Mouse (Mus musculus) CD8-positive naive resting alpha-beta T cell, adult 2 months (primary cell): ENCODE measurements around the gene Fam193a.

ENCODE experiments used
- DNase-seq, 2 experiments: peaks; one replicate each; pipeline ENCODE4 v3.0.0; 2022; ENCODE audit warnings: low read depth in 2 of 2, low spot score in 2 of 2

Fam193a gene

GRCm38 (mm10) chr5:34458994-34459393, 89.3 kb downstream of the Fam193a start:
- DNase-seq, result no peak

DNA sequence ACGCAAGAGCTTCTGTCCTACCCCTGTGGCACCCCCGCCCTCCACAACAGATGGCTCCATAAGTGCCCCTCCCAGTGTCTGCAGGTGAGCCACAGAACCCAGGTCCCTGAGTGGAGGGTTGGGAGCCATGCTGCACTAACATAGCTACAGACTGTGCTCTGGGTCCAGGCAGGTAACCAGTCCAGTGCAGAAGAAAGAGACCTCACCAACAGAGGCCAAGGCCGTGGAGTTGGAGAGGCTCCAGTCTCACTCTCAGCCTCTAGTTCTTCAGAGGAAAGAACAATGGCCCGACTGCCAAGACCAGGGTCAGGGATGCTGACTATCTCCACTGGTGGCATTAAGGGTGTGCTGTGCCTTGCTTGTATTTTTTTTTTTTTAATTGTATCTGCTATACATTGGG, 91.6 kb downstream of the Fam193a start:
- no peak for DNase-seq

DNA sequence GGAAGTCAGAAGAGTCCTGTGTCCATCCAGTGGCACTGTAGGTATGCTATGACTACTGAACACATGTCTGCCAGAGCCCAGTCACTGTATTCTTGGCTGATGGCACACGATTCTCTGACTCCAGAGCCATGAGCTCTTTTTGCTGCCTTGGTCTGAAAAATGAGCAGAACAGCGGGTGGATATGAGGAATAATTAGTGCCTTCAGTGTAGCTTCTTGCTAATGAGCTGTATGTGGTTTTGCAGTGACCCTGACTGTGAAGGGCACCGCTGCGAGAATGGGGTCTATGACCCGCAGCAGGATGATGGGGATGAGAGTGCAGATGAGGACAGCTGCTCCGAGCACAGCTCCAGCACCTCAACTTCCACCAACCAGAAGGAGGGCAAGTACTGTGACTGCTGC, 92.1 kb downstream of the Fam193a start:
- no peak for DNase-seq

DNA sequence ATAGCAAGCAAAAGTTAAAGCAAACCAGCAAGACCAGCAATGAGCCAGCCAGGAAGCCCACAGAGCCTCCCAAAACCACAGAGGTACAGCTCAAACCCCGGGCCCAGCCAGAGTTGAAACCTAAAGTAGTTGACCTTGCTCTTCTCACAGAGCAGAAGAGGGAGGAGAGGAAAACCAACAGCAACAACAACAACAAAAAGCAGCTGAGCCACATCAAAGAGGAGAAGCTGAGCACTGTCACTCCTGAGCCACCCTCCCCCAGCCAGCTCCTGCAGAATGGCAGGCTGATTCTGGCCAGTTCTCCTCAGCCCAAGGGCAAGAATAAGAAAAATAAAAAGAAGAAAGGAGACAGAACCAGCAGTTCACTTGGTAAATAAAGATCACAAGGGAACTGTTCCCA, 96.3 kb downstream of the Fam193a start:
- peak in 1 of 2 experiments; percentile 9 for DNase-seq

DNA sequence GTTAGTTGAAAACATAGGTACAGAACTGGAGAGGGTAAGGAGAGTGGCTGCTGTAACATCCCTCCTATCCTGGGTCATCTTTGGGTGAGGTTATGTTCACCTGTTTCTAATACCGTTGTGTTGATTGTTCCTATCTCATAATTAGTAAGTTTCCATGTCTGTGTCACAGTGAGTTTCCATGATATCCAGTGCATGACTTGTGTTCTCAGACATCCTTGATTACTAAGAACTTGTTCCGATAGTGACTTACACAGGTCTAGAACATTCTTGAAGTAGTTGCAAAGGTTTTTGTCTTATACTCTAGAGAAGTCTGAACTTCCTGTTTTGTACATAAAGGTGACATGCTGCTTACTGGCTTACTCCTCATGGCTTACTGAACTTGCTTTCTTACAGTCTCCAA, 96.9 kb downstream of the Fam193a start:
- no peak for DNase-seq

DNA sequence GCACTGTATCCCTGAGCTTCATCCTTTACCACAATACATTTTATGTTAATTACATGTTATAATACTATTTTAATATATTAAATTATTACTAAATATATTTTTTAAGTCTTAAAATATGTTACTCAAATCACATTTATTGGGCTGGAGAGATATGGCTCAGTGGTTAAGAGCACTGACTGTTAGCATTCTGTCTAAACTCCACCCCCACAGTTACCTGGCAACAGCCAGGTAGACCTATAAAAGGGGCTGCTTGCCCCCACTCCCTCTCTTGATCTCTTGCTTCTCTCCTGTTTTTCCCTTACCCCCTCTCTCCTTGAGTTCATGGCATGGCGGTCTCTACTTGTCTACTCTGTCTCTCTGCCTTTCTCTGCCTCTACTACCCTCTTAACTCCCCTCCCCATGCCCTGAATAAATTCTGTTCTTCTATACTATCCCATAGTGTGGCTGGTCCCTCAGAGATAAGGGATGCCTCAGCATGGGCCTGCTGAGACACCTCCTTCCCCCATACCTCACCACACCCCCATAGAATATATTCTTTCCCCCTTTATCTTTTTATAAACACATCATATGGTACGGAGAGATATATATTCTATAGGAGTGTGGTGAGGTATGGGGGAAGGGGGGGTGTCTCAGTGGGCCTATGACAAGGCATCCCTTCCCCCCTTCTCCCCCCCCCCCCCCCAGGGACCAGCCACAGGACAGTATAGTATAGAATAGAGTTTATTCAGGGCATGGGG, 98.5 kb downstream of the Fam193a start:
- no peak for DNase-seq

GRCm38 (mm10) chr5:34480926-34481325, 111.2 kb downstream of the Fam193a start:
- no peak for DNase-seq

GRCm38 (mm10) chr5:34485731-34486130, 116.0 kb downstream of the Fam193a start:
- DNase-seq, result no peak

GRCm38 (mm10) chr5:34487320-34488090, 117.8 kb downstream of the Fam193a start:
- DNase-seq, result no peak

DNA sequence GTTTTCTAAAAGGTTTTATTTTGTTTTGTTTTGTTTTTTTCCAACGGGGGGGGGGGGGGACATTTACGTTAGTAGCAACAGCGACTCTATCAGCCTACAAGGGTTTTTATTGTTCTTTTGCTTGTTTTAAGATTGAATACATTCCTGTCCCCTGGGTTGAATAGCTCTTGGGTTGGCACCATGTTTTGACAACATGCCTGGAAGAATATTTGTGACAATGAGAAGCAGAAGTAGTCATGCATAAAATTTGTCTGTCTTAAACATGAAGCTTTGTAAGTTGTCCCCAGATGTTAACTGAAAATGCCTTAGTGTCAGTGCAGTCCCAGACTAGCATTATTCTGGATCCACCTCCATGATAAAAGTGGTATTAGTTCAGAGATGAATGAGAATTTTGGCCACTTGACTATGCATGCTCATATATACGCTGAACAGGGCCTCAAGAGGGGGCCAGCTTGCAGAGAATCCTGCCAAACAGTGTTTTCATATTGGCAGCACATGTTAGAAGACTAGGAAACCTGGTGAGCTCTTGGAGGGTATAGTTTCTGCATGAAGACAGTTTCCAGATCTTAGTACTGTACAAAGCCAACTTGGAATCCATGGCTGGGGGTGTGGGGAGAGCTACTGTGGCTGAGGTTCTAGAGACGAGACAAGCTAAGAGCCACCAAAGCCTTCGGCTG, 119.1 kb downstream of the Fam193a start:
- no peak for DNase-seq

DNA sequence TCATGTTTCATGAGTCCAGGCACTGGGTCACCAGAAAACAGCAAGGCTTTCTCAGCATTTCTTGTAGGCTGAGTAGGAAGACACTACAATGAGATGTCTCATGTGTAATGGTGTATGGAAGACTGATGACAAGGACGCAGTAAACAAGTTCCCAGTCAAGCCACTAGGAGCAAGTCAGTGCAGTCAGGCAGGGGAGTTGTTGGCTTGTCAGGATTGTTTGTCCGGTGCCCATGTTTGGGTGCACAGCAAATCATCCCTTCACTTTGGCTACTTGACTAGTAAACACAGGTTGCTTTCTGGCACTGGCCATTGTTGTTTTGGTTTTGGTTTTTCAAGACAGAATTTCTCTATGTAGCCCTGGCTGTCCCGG, 119.7 kb downstream of the Fam193a start:
- DNase-seq, result no peak

GRCm38 (mm10) chr5:34496745-34497144, 127.0 kb downstream of the Fam193a start:
- no peak for DNase-seq

DNA sequence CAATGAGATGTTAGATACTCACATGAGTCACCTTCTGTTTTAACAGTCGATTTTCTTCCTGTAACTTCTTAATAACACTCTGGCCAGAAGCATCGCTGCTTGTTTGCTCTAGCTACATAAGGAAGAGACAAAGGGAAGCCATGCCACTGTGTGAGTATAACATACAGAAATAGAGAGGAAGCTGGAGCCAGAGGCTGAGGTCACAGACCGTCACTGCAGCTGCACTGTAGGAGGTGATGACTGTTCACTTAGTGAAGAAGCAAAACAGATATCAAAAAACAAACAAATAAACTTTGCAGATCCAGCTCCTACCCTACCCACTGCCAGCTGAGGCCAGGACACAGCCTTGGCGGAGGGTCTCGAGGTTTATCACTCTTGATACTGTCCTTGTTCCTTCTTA, 131.2 kb downstream of the Fam193a start:
- no peak for DNase-seq

DNA sequence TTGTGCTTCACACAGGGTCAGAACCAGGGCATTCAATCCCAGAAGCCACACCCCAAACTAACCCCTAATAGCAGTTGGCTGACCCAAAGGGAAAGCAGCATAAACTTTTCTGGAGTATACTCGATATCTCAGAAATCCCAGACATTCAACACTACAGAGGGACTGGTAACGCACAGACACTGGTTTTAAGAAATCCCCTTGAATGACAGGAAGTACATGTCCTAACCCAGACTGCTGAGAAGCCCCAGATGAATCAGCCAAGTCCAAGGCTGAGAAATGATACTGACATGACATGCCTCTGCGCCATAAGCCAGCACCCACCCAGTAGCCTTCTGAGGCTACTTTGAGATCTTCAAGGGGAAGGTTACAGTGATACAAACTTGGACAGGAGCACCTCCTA, 131.9 kb downstream of the Fam193a start:
- no peak for DNase-seq

- no peak for DNase-seq
Measured at GRCm38 (mm10) chr5:34502411-34502810, 132.7 kb downstream of the Fam193a start.

DNA sequence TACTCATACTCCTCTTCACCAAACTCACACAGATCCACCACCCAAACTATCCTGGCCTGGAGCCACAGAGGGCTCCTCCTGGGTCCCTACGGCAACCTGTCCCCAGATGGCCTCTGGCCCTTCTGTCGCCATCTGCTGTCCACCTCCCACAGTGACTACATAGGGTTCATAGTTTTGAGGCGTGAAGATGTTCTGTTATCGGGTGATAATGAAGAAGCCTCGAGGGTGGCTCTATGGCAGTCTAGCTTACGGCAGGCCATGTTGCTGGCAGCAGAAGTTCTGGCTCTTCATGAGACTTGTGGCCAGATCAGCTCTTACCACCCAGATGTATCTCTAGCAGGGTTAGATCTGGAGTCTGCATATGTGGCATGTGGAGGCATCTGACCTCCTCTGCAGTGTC, 133.1 kb downstream of the Fam193a start:
- no peak for DNase-seq

- no peak for DNase-seq
Measured at GRCm38 (mm10) chr5:34512486-34512885, 142.8 kb downstream of the Fam193a start.

DNA sequence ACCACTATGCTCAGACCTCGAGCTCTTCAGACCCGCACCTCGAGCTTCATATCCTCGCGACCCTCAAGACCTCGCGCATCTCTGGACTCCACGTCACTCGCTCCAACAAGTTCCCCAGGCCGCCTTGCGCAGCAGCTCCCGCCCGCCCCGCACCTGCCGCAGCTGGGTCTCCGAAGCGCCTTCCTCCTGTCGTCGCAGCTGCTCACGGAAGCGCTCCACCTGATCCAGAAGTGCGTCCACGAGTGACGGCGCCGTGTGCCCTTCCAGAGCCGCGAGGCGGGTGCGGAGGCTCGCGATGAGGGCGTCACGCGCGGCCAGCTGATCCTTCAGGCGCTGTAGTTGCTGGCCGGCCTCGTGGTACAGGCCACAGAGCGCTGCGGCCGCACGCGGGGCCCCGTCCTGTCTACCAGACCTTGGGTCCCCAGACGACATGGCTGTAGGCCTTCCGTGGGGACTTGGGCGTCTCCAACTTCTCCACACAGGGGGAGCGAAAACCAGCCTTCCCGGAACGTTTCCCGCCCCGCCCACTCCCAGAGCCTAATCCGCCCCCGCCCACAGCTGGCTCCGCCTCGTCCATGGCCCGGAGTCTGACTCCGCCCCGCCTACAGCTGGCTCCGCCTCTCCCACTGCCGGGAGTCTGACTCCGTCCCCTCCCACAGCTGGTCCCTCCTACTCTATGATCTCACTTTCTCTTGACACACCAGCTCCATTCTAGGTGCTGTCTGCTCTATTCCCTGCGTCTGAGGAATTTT, 143.9 kb downstream of the Fam193a start, which contains the start of gene Tnip2:
Tnip2 (minus strand) TSS at position 526 of the 752 bp plus-strand sequence.
- DNase-seq, result peak; percentile 91 to 95

GRCm38 (mm10) chr5:34514218-34514566, 144.5 kb downstream of the Fam193a start:
- DNase-seq, result no peak

GRCm38 (mm10) chr5:34515096-34515495, 145.4 kb downstream of the Fam193a start:
- no peak for DNase-seq

DNA sequence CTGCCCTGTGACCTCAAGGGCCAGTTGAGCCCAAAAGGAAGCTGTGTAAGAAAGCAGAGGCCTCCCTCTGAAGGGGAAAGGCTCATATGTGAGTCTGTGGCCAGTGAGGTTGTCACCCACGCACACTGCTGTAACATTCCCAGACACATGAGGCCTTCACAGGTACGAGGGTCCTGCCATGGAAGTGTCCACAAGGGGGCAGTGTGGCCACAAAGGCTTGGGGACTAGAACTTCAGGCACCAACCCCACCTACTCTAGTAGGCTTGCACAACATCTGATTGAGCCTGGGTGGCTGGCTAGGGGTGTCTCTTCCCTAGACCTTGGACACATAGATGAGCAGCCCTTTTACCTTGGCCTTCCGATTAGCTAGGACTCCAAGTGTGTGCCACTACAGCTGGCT, 148.2 kb downstream of the Fam193a start:
- DNase-seq, result peak; percentile 82 to 89
